In genomic region chr19:53394956-53395355, GRCm38 (mm10) we compare ENCODE assay signal across 13 mouse cellular contexts. TPM values are rescaled to one million over a fixed set of nuclear protein-coding genes. Genes with fewer than 3 reads are reported as not detected.
"Had no signal": no experiment of that assay in that cellular context is flagged by ENCODE, and none has a peak within 500 bp of the region (broad histone marks: within the 10 kb centered on the region; RNA-seq: fewer than 3 reads in every experiment).

No protein-coding gene starts in this region.

RNA-seq across cellular contexts. Expression of gene Gm10197, which starts 23.4 kb away (rescaled TPM):
- total RNA-seq: megakaryocyte, adult 5-6 weeks; megakaryocyte-erythroid progenitor cell, adult 5-6 weeks; neutrophil, adult 5-6 weeks had no signal
- polyA plus RNA-seq: lung, embryonic 16.5 days; midbrain, embryonic 12.5 days; midbrain, embryonic 16.5 days; myocyte; neural tube, embryonic 12.5 days; spleen, adult 2 months; stomach, postnatal 0 days; testis, adult 2 months; thymus, adult 2 months; urinary bladder, adult 2 months had no signal
